Mouse (Mus musculus) CD4-positive helper T cell, adult 2 months (primary cell): ENCODE results near the gene Gm3685.
"Not testable (repeated sequence)": the region's sequence is repeated elsewhere in the genome, so short reads cannot be mapped to it uniquely, and the experiment has no call there.

Experiments
- DNase-seq: peaks from one replicate; pipeline ENCODE4 v3.0.0-alpha.2; 2012; ENCODE audit warnings: low read depth, missing footprints, low spot score

Gm3685 gene

GRCm38 (mm10) chr14:7044870-7045269, at the start of gene Gm3685:
Gm3685 (minus strand) TSS chr14:7044970.
- DNase-seq: not testable (repeated sequence)

- peak; percentile 7 for DNase-seq
These were observed 17.7 kb downstream of the Gm3685 start, which contains the start of gene Gm10406 for GRCm38 (mm10) chr14:7026781-7027749. Gm10406 (minus strand) TSS chr14:7027449.

- not testable (repeated sequence) for DNase-seq
These were observed 18.5 kb downstream of the Gm3685 start for GRCm38 (mm10) chr14:7026274-7026673.
